Mouse (Mus musculus): ENCODE results near the gene Afap1. TPM values are rescaled to one million over a fixed set of nuclear protein-coding genes. Genes with fewer than 3 reads are reported as not detected.

Gene Afap1
- 20.5 and 21.5 TPM in 2 replicates for polyA plus RNA-seq (2015; fragmentation: Nextera tagmentation; extraction: Ambion mirVana)

GRCm38 (mm10) chr5:35893093-35893804 is at the start of gene Afap1:
Gene Afap1 (plus strand): TSS chr5:35893319.
- H3K36me3 ChIP-seq: no peaks in the 10 kb centered on the region
- H3K4me1 ChIP-seq: peaks cover 36% of the 10 kb centered on the region
- H3K27ac ChIP-seq: peak within 1 kb of the TSS; percentile 82
- no peaks in the 10 kb centered on the region for H3K9me3 ChIP-seq
- peak within 1 kb of the TSS; percentile 80 for H3K9ac ChIP-seq
- peak within 1 kb of the TSS; percentile 81 for H3K4me3 ChIP-seq
- H3K27me3 ChIP-seq: no peaks in the 10 kb centered on the region
- H3K4me2 ChIP-seq: peak within 1 kb of the TSS; percentile 90
- ATAC-seq (ENCODE audit: borderline replicate concordance, extremely low read depth, low FRiP score, low TSS enrichment): peak; percentile 96
- WGBS: under 1% methylated on average over 49 of the region's 49 CpGs

- 72% methylated on average over 5 of the region's 5 CpGs for WGBS
- Histone ChIP-seq H3K4me3 (no peak overlapping the region), H3K27ac (no peak overlapping the region), H3K4me2 (no peak overlapping the region), H3K27me3 (no peaks in the 10 kb centered on the region), H3K9ac (no peak overlapping the region), H3K4me1 (no peaks in the 10 kb centered on the region), H3K36me3 (no peaks in the 10 kb centered on the region), H3K9me3 (no peaks in the 10 kb centered on the region)
- no peak for ATAC-seq (ENCODE audit: borderline replicate concordance, extremely low read depth, low FRiP score, low TSS enrichment)
Observed at GRCm38 (mm10) chr5:35851485-35851884, 41.6 kb upstream of the Afap1 start.

DNA sequence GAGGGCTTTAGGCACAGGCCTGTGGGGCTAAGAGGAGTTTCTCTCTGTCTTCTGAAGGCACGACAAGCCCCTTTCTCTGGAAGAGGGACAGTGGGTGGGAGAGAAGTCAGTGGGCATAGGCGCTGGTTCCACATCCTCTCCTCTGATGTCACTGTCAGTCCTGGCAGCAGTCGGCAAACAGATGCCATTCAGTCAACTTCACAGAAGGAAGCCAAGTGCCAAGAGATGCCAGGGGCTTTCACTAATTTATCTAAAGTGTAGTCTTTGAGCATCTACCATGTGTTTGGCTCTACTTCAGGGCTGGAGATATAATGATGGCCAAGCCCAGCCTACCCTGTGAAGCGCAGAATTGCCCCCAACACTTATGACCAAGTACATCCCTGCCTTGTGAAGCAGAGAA is 39.7 kb upstream of the Afap1 start:
- Histone ChIP-seq H3K4me1 (no peaks in the 10 kb centered on the region), H3K4me2 (no peak overlapping the region), H3K27ac (no peak overlapping the region), H3K9ac (no peak overlapping the region), H3K9me3 (no peaks in the 10 kb centered on the region), H3K36me3 (no peaks in the 10 kb centered on the region), H3K4me3 (no peak overlapping the region), H3K27me3 (no peaks in the 10 kb centered on the region)
- ATAC-seq (ENCODE audit: borderline replicate concordance, extremely low read depth, low FRiP score, low TSS enrichment): no peak
- WGBS: 86% methylated on average over 4 of the region's 4 CpGs

- H3K9ac ChIP-seq: no peak overlapping the region
- whole genome bisulfite sequencing: 12% methylated on average over 3 of the region's 3 CpGs
- no peak overlapping the region for H3K4me2 ChIP-seq
- H3K36me3 ChIP-seq: no peaks in the 10 kb centered on the region
- no peaks in the 10 kb centered on the region for H3K4me1 ChIP-seq
- no peaks in the 10 kb centered on the region for H3K9me3 ChIP-seq
- no peak for ATAC-seq (ENCODE audit: borderline replicate concordance, extremely low read depth, low FRiP score, low TSS enrichment)
- H3K4me3 ChIP-seq: no peak overlapping the region
- no peaks in the 10 kb centered on the region for H3K27me3 ChIP-seq
- no peak overlapping the region for H3K27ac ChIP-seq
Observed at GRCm38 (mm10) chr5:35856245-35856644, 36.9 kb upstream of the Afap1 start.

DNA sequence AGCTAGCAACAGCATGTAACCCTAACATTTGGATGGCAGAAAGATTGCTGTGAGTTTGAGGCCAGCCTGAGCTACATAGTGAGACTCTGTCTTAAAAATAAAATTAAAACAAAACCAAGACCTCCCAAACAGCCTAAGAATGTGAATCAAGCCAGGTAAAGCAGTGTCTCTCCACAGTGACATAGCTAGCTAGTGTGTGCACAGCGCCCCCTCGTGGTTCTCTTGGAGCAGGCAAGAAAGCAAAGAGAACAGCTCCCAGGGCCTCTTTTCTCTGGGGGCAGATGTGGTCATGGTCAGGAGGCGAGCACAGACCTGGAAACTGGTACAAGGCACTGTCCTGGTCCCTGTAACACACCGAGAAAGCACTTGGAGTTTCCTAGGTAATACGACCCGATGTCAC is 35.0 kb upstream of the Afap1 start:
- no peak for ATAC-seq (ENCODE audit: borderline replicate concordance, extremely low read depth, low FRiP score, low TSS enrichment)

DNA sequence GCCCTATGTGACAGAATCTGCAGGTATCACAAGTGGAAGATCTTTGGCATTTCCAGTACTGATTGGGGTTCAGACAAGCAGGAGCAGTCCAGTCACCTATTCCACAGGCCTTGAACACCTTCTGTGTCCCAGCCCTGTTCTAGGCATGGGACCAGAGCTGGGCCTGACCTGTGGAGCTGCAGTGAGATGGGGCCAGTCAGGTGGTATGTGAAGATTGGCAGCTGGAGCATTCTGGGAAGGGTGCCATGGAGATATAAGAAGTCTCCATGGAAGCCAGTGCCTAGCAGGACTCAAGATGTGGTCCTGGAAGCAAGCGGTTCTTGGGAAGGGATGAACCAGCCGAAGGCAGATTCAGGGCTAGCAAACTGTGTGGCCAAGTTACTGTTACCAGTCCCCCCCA is 31.7 kb upstream of the Afap1 start:
- H3K4me2 ChIP-seq: no peak overlapping the region
- H3K27me3 ChIP-seq: no peaks in the 10 kb centered on the region
- no peaks in the 10 kb centered on the region for H3K4me1 ChIP-seq
- no peak overlapping the region for H3K27ac ChIP-seq
- no peak overlapping the region for H3K9ac ChIP-seq
- 72% methylated on average over 2 of the region's 2 CpGs for WGBS
- H3K9me3 ChIP-seq: no peaks in the 10 kb centered on the region
- ATAC-seq (ENCODE audit: borderline replicate concordance, extremely low read depth, low FRiP score, low TSS enrichment): no peak
- no peak overlapping the region for H3K4me3 ChIP-seq
- no peaks in the 10 kb centered on the region for H3K36me3 ChIP-seq

More for the DNA sequence above, 35.0 kb upstream of the Afap1 start:
- H3K4me3 ChIP-seq: no peak overlapping the region
- no peaks in the 10 kb centered on the region for H3K4me1 ChIP-seq
- H3K4me2 ChIP-seq: no peak overlapping the region
- H3K9ac ChIP-seq: no peak overlapping the region
- H3K36me3 ChIP-seq: no peaks in the 10 kb centered on the region
- 23% methylated on average over 6 of the region's 6 CpGs for WGBS
- H3K27me3 ChIP-seq: no peaks in the 10 kb centered on the region
- H3K27ac ChIP-seq: no peak overlapping the region
- H3K9me3 ChIP-seq: no peaks in the 10 kb centered on the region

GRCm38 (mm10) chr5:35869973-35870372 is 23.1 kb upstream of the Afap1 start:
- Histone ChIP-seq H3K36me3 (no peaks in the 10 kb centered on the region), H3K4me1 (peaks cover 7% of the 10 kb centered on the region; the same call in 1 of the 2 replicates), H3K27me3 (no peaks in the 10 kb centered on the region; the same call in 1 of the 2 replicates), H3K27ac (no peak overlapping the region), H3K9me3 (no peaks in the 10 kb centered on the region), H3K9ac (no peak overlapping the region), H3K4me3 (no peak overlapping the region), H3K4me2 (no peak overlapping the region)
- no peak for ATAC-seq (ENCODE audit: borderline replicate concordance, extremely low read depth, low FRiP score, low TSS enrichment)
- 74% methylated on average over 4 of the region's 4 CpGs for WGBS

- Histone ChIP-seq H3K4me3 (no peak overlapping the region), H3K9me3 (no peaks in the 10 kb centered on the region), H3K4me2 (no peak overlapping the region), H3K36me3 (no peaks in the 10 kb centered on the region), H3K4me1 (peaks cover 7% of the 10 kb centered on the region; the same call in 1 of the 2 replicates), H3K9ac (no peak overlapping the region), H3K27ac (no peak overlapping the region), H3K27me3 (no peaks in the 10 kb centered on the region; the same call in 1 of the 2 replicates)
- peak; percentile 68; the same call in 1 of the 2 replicates for ATAC-seq (ENCODE audit: borderline replicate concordance, extremely low read depth, low FRiP score, low TSS enrichment)
- WGBS: 55% methylated on average over 8 of the region's 8 CpGs
Observed at GRCm38 (mm10) chr5:35870408-35871012, 22.6 kb upstream of the Afap1 start.

DNA sequence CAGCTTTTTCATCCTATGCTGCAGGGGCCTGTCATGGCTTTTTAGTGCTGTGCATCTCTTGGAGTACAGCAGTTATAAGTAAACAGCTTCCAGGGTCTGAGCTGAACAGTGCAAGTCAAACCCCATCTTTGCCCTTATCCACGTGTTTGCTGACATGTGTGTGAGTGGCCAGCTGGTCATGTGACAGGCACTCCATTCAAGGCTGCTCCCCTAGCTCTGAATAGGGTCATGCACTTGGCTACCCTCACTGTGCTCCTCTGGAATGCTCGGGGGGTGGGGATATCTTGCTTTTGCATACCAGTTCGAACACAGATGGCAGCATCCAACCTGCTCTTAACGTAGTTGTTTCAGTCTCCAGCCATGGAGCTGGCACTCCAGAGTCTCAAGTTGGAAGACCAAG is 19.7 kb upstream of the Afap1 start:
- 12% methylated on average over 4 of the region's 4 CpGs for WGBS
- H3K9me3 ChIP-seq: no peaks in the 10 kb centered on the region
- H3K4me3 ChIP-seq: no peak overlapping the region
- no peaks in the 10 kb centered on the region for H3K27me3 ChIP-seq
- no peaks in the 10 kb centered on the region for H3K36me3 ChIP-seq
- no peak for ATAC-seq (ENCODE audit: borderline replicate concordance, extremely low read depth, low FRiP score, low TSS enrichment)
- no peak overlapping the region for H3K27ac ChIP-seq
- no peak overlapping the region for H3K4me2 ChIP-seq
- H3K4me1 ChIP-seq: peaks cover 7% of the 10 kb centered on the region; the same call in 1 of the 2 replicates
- no peak overlapping the region for H3K9ac ChIP-seq

- ATAC-seq (ENCODE audit: borderline replicate concordance, extremely low read depth, low FRiP score, low TSS enrichment): no peak
- Histone ChIP-seq H3K36me3 (no peaks in the 10 kb centered on the region), H3K9ac (no peak overlapping the region), H3K4me2 (no peak overlapping the region), H3K27ac (no peak overlapping the region), H3K4me3 (no peak overlapping the region), H3K9me3 (no peaks in the 10 kb centered on the region), H3K27me3 (no peaks in the 10 kb centered on the region), H3K4me1 (peaks cover 7% of the 10 kb centered on the region; the same call in 1 of the 2 replicates)
- 82% methylated on average over 5 of the region's 5 CpGs for WGBS
Observed at GRCm38 (mm10) chr5:35876236-35876635, 16.9 kb upstream of the Afap1 start.

DNA sequence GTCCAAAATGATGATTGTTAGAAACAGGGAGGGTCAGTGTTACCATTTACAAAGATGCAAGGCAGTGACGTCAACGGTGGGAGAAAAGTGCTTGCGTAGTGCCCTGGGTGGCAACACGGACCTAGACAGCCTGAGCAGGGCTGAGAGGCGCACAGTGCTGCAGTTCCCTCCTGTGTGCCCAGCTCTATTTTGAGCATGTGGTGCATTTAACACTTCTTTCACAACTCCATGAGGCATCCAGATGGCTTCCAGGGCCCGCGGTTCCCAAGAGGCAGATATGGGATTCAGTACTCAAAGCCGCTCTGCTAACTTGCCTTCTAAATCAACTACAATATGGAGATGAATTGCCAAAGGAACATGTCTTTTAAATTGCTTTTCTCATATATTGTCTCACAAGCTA is 13.9 kb upstream of the Afap1 start:
- Histone ChIP-seq H3K27ac (no peak overlapping the region), H3K9me3 (no peaks in the 10 kb centered on the region), H3K27me3 (no peaks in the 10 kb centered on the region), H3K4me2 (no peak overlapping the region), H3K4me1 (no peaks in the 10 kb centered on the region), H3K4me3 (no peak overlapping the region), H3K9ac (no peak overlapping the region), H3K36me3 (no peaks in the 10 kb centered on the region)
- 87% methylated on average over 8 of the region's 8 CpGs for WGBS
- no peak for ATAC-seq (ENCODE audit: borderline replicate concordance, extremely low read depth, low FRiP score, low TSS enrichment)

DNA sequence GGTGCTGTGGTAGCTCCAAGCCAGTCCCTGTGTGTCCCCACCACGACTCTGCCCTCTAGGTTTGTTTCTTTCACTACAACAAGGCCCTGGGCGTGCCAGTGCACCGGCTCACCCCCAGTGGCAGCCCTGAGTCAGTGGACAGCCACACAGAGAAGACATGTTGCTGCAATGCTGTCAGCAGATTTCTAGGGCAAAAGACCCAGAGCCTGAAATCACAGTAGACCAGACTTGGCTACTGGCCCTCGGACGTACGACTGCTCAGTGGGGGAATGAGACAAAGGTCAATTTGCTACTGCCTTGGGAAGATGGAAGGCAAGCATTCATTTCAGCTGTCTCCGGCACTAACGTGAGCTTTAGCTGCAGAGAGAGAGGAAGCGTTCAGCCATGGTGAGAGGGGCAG is 10.7 kb upstream of the Afap1 start:
- no peak for ATAC-seq (ENCODE audit: borderline replicate concordance, extremely low read depth, low FRiP score, low TSS enrichment)
- no peak overlapping the region for H3K4me2 ChIP-seq
- H3K9me3 ChIP-seq: no peaks in the 10 kb centered on the region
- no peak overlapping the region for H3K27ac ChIP-seq
- no peaks in the 10 kb centered on the region for H3K27me3 ChIP-seq
- no peaks in the 10 kb centered on the region for H3K4me1 ChIP-seq
- WGBS: 32% methylated on average over 9 of the region's 9 CpGs
- no peak overlapping the region for H3K9ac ChIP-seq
- H3K4me3 ChIP-seq: no peak overlapping the region
- no peaks in the 10 kb centered on the region for H3K36me3 ChIP-seq

Data from lung, embryonic 15.5 days (tissue).